Mouse (Mus musculus): ENCODE data around the gene Ilf2. TPM values are rescaled to one million over a fixed set of nuclear protein-coding genes. Genes with fewer than 3 reads are reported as not detected.

Gene Ilf2
- total RNA-seq, 2 experiments from 2014 or later, result 35.3 to 39.2 TPM

- intact Hi-C loops (cut with DNase I), result loop anchor here (10.0 kb wide), 1 partner anchor 166 kb away; the partner anchor contains the start of gene Gatad2b
- no peak for DNase-seq
Measured at GRCm38 (mm10) chr3:90460315-90460714, 15.6 kb upstream of the Ilf2 start.

GRCm38 (mm10) chr3:90461935-90462334 lies 14.0 kb upstream of the Ilf2 start:
- DNase-seq, result no peak
- intact Hi-C loops (cut with DNase I), result loop anchor here (2.0 to 10.0 kb wide), 2 partner anchors 13 to 167 kb away; partner anchors contain the start of gene Gatad2b

- intact Hi-C loops (cut with DNase I), result loop anchor here (2.0 to 10.0 kb wide), 2 partner anchors 14 to 168 kb away; partner anchors contain the start of gene Gatad2b
- DNase-seq, result no peak
Measured at GRCm38 (mm10) chr3:90462579-90462978, 13.3 kb upstream of the Ilf2 start.

- peak; percentile 44 to 45 for DNase-seq
- intact Hi-C loops (cut with DNase I), result loop anchor here (2.0 to 10.0 kb wide), 2 partner anchors 32 to 170 kb away; partner anchors contain the start of genes Gatad2b and Ints3
Measured at GRCm38 (mm10) chr3:90464552-90465080, 11.3 kb upstream of the Ilf2 start.

GRCm38 (mm10) chr3:90465081-90465685 lies 10.7 kb upstream of the Ilf2 start:
- intact Hi-C loops (cut with DNase I), result loop anchor here (2.0 to 10.0 kb wide), 2 partner anchors 32 to 170 kb away; partner anchors contain the start of genes Gatad2b and Ints3
- peak; percentile 42 to 50 for DNase-seq

- intact Hi-C loops (cut with DNase I), result loop anchor here (1.0 to 10.0 kb wide), 3 partner anchors 33 to 171 kb away; partner anchors contain the start of genes Gatad2b and Ints3
Measured at GRCm38 (mm10) chr3:90465686-90466310, 10.1 kb upstream of the Ilf2 start, which contains the start of gene Npr1. TSS of gene Npr1 (minus strand) at chr3:90465866.

GRCm38 (mm10) chr3:90466311-90466766 lies 9.6 kb upstream of the Ilf2 start:
- intact Hi-C loops (cut with DNase I), result loop anchor here (1.0 to 10.0 kb wide), 2 partner anchors 54 to 172 kb away; partner anchors contain the start of gene Gatad2b

More at GRCm38 (mm10) chr3:90465686-90466310, 10.1 kb upstream of the Ilf2 start, which contains the start of gene Npr1:
- peak; percentile 68 to 72 for DNase-seq

GRCm38 (mm10) chr3:90467618-90468300 lies 8.2 kb upstream of the Ilf2 start:
- intact Hi-C loops (cut with DNase I), result loop anchor here (10.0 kb wide), 1 partner anchor 173 kb away; the partner anchor contains the start of gene Gatad2b
- no peak for DNase-seq

More at GRCm38 (mm10) chr3:90466311-90466766, 9.6 kb upstream of the Ilf2 start:
- peak; percentile 58 to 76 for DNase-seq

- DNase-seq, result peak; percentile 32 to 62
- intact Hi-C loops (cut with DNase I), result no loop called here
Measured at GRCm38 (mm10) chr3:90472213-90472612, 3.7 kb upstream of the Ilf2 start.

GRCm38 (mm10) chr3:90475151-90475830 lies 635 bp upstream of the Ilf2 start:
- intact Hi-C loops (cut with DNase I), result no loop called here

GRCm38 (mm10) chr3:90486998-90487397 lies 11.1 kb downstream of the Ilf2 start:
- no peak for DNase-seq
- intact Hi-C loops (cut with DNase I), result no loop called here

More at GRCm38 (mm10) chr3:90475151-90475830, 635 bp upstream of the Ilf2 start:
- no peak for DNase-seq

GRCm38 (mm10) chr3:90488576-90488975 lies 12.7 kb downstream of the Ilf2 start:
- intact Hi-C loops (cut with DNase I), result no loop called here
- DNase-seq, result no peak

- intact Hi-C loops (cut with DNase I), result loop anchor here (2.0 to 5.0 kb wide), 2 partner anchors 124 to 217 kb away; no protein-coding TSS in a partner anchor
Measured at GRCm38 (mm10) chr3:90490696-90491256, 14.8 kb downstream of the Ilf2 start, which contains the start of gene Snapin. TSS of gene Snapin (minus strand) at chr3:90491033.

GRCm38 (mm10) chr3:90491350-90491749 lies 15.4 kb downstream of the Ilf2 start:
- DNase-seq, result peak in 1 of 2 experiments; percentile 36
- intact Hi-C loops (cut with DNase I), result loop anchor here (2.0 to 5.0 kb wide), 2 partner anchors 123 to 216 kb away; no protein-coding TSS in a partner anchor

More at GRCm38 (mm10) chr3:90490696-90491256, 14.8 kb downstream of the Ilf2 start, which contains the start of gene Snapin:
- DNase-seq, result peak; percentile 95 to 97

GRCm38 (mm10) chr3:90493831-90494540 lies 18.1 kb downstream of the Ilf2 start:
- DNase-seq, result no peak
- intact Hi-C loops (cut with DNase I), result loop anchor here (5.0 kb wide), 1 partner anchor 213 kb away; no protein-coding TSS in a partner anchor

- DNase-seq, result no peak
- intact Hi-C loops (cut with DNase I), result no loop called here
Measured at GRCm38 (mm10) chr3:90495850-90496525, 20.1 kb downstream of the Ilf2 start.

- no peak for DNase-seq
- intact Hi-C loops (cut with DNase I), result no loop called here
Measured at GRCm38 (mm10) chr3:90497597-90497996, 21.7 kb downstream of the Ilf2 start.

- intact Hi-C loops (cut with DNase I), result no loop called here
Measured at GRCm38 (mm10) chr3:90503444-90503843, 27.5 kb downstream of the Ilf2 start.

More at GRCm38 (mm10) chr3:90503444-90503843, 27.5 kb downstream of the Ilf2 start:
- DNase-seq, result no peak

Measured in heart, postnatal 14 days (tissue).